In genomic region chr11:95073835-95074234, GRCm38 (mm10) we compare ENCODE assay signal across 21 mouse cellular contexts. TPM values are rescaled to one million over a fixed set of nuclear protein-coding genes. Genes with fewer than 3 reads are reported as not detected.
DNase-seq lines count a peak whose midpoint lies in the region; ATAC-seq and TF ChIP-seq lines count a peak whose summit lies in the region.
"Had no signal": no experiment of that assay in that cellular context is flagged by ENCODE, and none has a peak within 500 bp of the region (broad histone marks: within the 10 kb centered on the region; RNA-seq: fewer than 3 reads in every experiment).

No protein-coding gene starts in this region.

- 81% methylated on average over 4 of the region's 4 CpGs for WGBS in heart, embryonic 10.5 days
- WGBS in kidney, embryonic 16.5 days = 66% methylated on average over 4 of the region's 4 CpGs
- whole genome bisulfite sequencing in stomach, postnatal 0 days = 53% methylated on average over 4 of the region's 4 CpGs

- peak overlapping the region; percentile 82; the same call in 1 of the 2 replicates for H3K4me2 ChIP-seq in kidney, embryonic 16.5 days (replicated peaks; ENCODE audit: low read depth, low read length)
- peak overlapping the region; percentile 85 for H3K4me2 ChIP-seq in stomach, postnatal 0 days (replicated peaks; ENCODE audit: low read depth)
- H3K4me2 ChIP-seq: liver, embryonic 11.5 days; neural tube, embryonic 12.5 days had no signal

- H3K27me3 ChIP-seq in heart, embryonic 10.5 days (ENCODE audit: insufficient read depth, poor library complexity, severe bottlenecking) = peaks cover 42% of the 10 kb centered on the region
- no peaks in the 10 kb centered on the region for H3K27me3 ChIP-seq in kidney, embryonic 16.5 days (ENCODE audit: insufficient read depth, low read length)
- no peaks in the 10 kb centered on the region for H3K27me3 ChIP-seq in stomach, postnatal 0 days (ENCODE audit: control insufficient read depth, insufficient read depth, low read length)

- peak; percentile 92 for DNase-seq in heart, adult 11 months
- no peak for DNase-seq in heart, embryonic 10.5 days (ENCODE audit: low spot score)
- no peak for DNase-seq in kidney, postnatal 36 days
- peak; percentile 39 for DNase-seq in lung, postnatal 36 days
- DNase-seq in lung, postnatal 4 days = no peak
- no peak for DNase-seq in stomach, postnatal 0 days (ENCODE audit: low spot score)
- DNase-seq in right cerebral cortex, adult 2 months (ENCODE audit: low spot score in 2 of 2) = no peak
- DNase-seq: adrenal gland, postnatal 10 days; cerebellum, adult 2 months; gastrocnemius, postnatal 25 days; layer of hippocampus, adult 9-11 months; right cerebral cortex, postnatal 4 days; thymus, postnatal 14 days had no signal

- TF ChIP-seq CTCF in stomach, postnatal 0 days (IDR thresholded peaks at IDR 0.05; ENCODE audit: low read depth) = no peak

- no peaks in the 10 kb centered on the region for H3K9me3 ChIP-seq in heart, embryonic 10.5 days
- no peaks in the 10 kb centered on the region for H3K9me3 ChIP-seq in kidney, embryonic 16.5 days (ENCODE audit: low read length)
- no peaks in the 10 kb centered on the region for H3K9me3 ChIP-seq in stomach, postnatal 0 days (ENCODE audit: control insufficient read depth, low read length)
- H3K9me3 ChIP-seq: embryonic facial prominence, embryonic 13.5 days; forebrain, embryonic 10.5 days; hindbrain, embryonic 10.5 days; midbrain, embryonic 15.5 days; neural tube, embryonic 12.5 days had no signal

- H3K9ac ChIP-seq in kidney, embryonic 16.5 days (replicated peaks; ENCODE audit: low read length) = no peak overlapping the region
- no peak overlapping the region for H3K9ac ChIP-seq in stomach, postnatal 0 days (ENCODE audit: low read length)
- H3K9ac ChIP-seq: embryonic facial prominence, embryonic 13.5 days; midbrain, embryonic 15.5 days; neural tube, embryonic 12.5 days had no signal

- H3K4me3 ChIP-seq in heart, embryonic 10.5 days = no peak overlapping the region
- H3K4me3 ChIP-seq in kidney, embryonic 16.5 days (ENCODE audit: low read length) = no peak overlapping the region
- no peak overlapping the region for H3K4me3 ChIP-seq in stomach, postnatal 0 days (ENCODE audit: low read depth, low read length)
- H3K4me3 ChIP-seq: embryonic facial prominence, embryonic 13.5 days; forebrain, embryonic 10.5 days; hindbrain, embryonic 10.5 days; midbrain, embryonic 15.5 days; neural tube, embryonic 12.5 days had no signal

- H3K27ac ChIP-seq in heart, embryonic 10.5 days = no peak overlapping the region
- no peak overlapping the region for H3K27ac ChIP-seq in kidney, embryonic 16.5 days (ENCODE audit: low read length)
- H3K27ac ChIP-seq in stomach, postnatal 0 days (replicated peaks) = peak overlapping the region; percentile 92
- H3K27ac ChIP-seq: embryonic facial prominence, embryonic 13.5 days; forebrain, embryonic 10.5 days; hindbrain, embryonic 10.5 days; midbrain, embryonic 15.5 days; neural tube, embryonic 12.5 days had no signal

- peaks cover 86% of the 10 kb centered on the region for H3K4me1 ChIP-seq in heart, embryonic 10.5 days
- peaks cover 62% of the 10 kb centered on the region for H3K4me1 ChIP-seq in kidney, embryonic 16.5 days (ENCODE audit: insufficient read depth, low read length)
- peaks cover 21% of the 10 kb centered on the region for H3K4me1 ChIP-seq in stomach, postnatal 0 days (replicated peaks; ENCODE audit: control insufficient read depth, insufficient read depth)

- no peak for ATAC-seq in kidney, embryonic 16.5 days (ENCODE audit: low FRiP score, low TSS enrichment)
- ATAC-seq in stomach, postnatal 0 days (ENCODE audit: low FRiP score, low TSS enrichment) = no peak
- ATAC-seq: midbrain, embryonic 15.5 days had no signal

- no peak for TF ChIP-seq EP300 in stomach, postnatal 0 days (optimal IDR thresholded peaks at IDR 0.05)

- H3K36me3 ChIP-seq in heart, embryonic 10.5 days = no peaks in the 10 kb centered on the region
- no peaks in the 10 kb centered on the region for H3K36me3 ChIP-seq in kidney, embryonic 16.5 days (ENCODE audit: insufficient read depth, low read length)
- no peaks in the 10 kb centered on the region for H3K36me3 ChIP-seq in stomach, postnatal 0 days (ENCODE audit: control insufficient read depth, insufficient read depth, low read length)
- H3K36me3 ChIP-seq: embryonic facial prominence, embryonic 13.5 days; forebrain, embryonic 10.5 days; hindbrain, embryonic 10.5 days; midbrain, embryonic 15.5 days; neural tube, embryonic 12.5 days had no signal

RNA-seq across cellular contexts. Expression of gene Itga3, which starts 2.8 kb away (rescaled TPM):
- polyA plus RNA-seq in heart, embryonic 10.5 days (2016; fragmentation: Nextera tagmentation; extraction: Ambion mirVana) = 11.5 and 13.8 TPM in 2 replicates
- polyA plus RNA-seq in kidney, embryonic 16.5 days (2015; fragmentation: Nextera tagmentation; extraction: Ambion mirVana) = 25.5 and 25.8 TPM in 2 replicates
- polyA plus RNA-seq in stomach, postnatal 0 days (2015; fragmentation: Nextera tagmentation; extraction: Ambion mirVana) = 15.6 and 17.0 TPM in 2 replicates

RNA-seq across cellular contexts. Expression of gene Pdk2, which starts 32.7 kb away (rescaled TPM):
- 27.4 and 41.1 TPM in 2 replicates for polyA plus RNA-seq in heart, embryonic 10.5 days (2016; fragmentation: Nextera tagmentation; extraction: Ambion mirVana)
- 72.3 and 85.2 TPM in 2 replicates for polyA plus RNA-seq in kidney, embryonic 16.5 days (2015; fragmentation: Nextera tagmentation; extraction: Ambion mirVana)
- polyA plus RNA-seq in stomach, postnatal 0 days (2015; fragmentation: Nextera tagmentation; extraction: Ambion mirVana) = 29.8 and 39.0 TPM in 2 replicates

RNA-seq across cellular contexts. Expression of gene Dlx3, which starts 46.1 kb away (rescaled TPM):
- polyA plus RNA-seq in heart, embryonic 10.5 days (2016; fragmentation: Nextera tagmentation; extraction: Ambion mirVana) = 3.2 and 5.9 TPM in 2 replicates
- 1.1 TPM in 2 replicates for polyA plus RNA-seq in kidney, embryonic 16.5 days (2015; fragmentation: Nextera tagmentation; extraction: Ambion mirVana)
- polyA plus RNA-seq in stomach, postnatal 0 days (2015; fragmentation: Nextera tagmentation; extraction: Ambion mirVana) = 8.0 and 8.5 TPM in 2 replicates
- polyA plus RNA-seq: cortical plate, adult 2 months had no signal

Comparison
In these comparisons a context has a peak if more than half of its experiments do, and no peak if none do; other contexts are left out.
1. DNase-seq: peak in heart, adult 11 months (single experiment) and lung, postnatal 36 days (single experiment); none in heart, embryonic 10.5 days (single experiment), kidney, postnatal 36 days (0 of 2), lung, postnatal 4 days (0 of 2), stomach, postnatal 0 days (single experiment) and right cerebral cortex, adult 2 months (0 of 2).